Mouse (Mus musculus) hindbrain, embryonic 14.5 days (tissue): ENCODE results near the gene Klhl42. TPM values are rescaled to one million over a fixed set of nuclear protein-coding genes. Genes with fewer than 3 reads are reported as not detected.
A peak's percentile ranks its signal among the peaks of the same experiment; 100 is the strongest.

Experiments used
- ATAC-seq: fragments of 200-750 bp; cut with Nextera tagmentation; 2 replicates; pipeline ENCODE4 v1.8.0; 2017; ENCODE audit warnings: moderate number of reproducible peaks, mild to moderate bottlenecking, moderate TSS enrichment, moderate library complexity; ENCODE audit not compliant: low FRiP score
- DNase-seq: peaks from one replicate; pipeline ENCODE4 v3.0.0-alpha.2; 2015; ENCODE audit warnings: low spot score
- H3K27ac ChIP-seq: fragments of 300-500 bp; sonication (generic); 2 replicates; pipeline ENCODE4 v1.5.1; 2014; ENCODE audit warnings: mild to moderate bottlenecking, moderate library complexity
- H3K27me3 ChIP-seq: fragments of 300-500 bp; sonication (generic); 2 replicates; pipeline ENCODE4 v1.6.1; 2014; ENCODE audit warnings: mild to moderate bottlenecking, low read length, mixed read lengths; ENCODE audit not compliant: control insufficient read depth, insufficient read depth
- H3K36me3 ChIP-seq: fragments of 300-500 bp; sonication (generic); replicated peaks from 2 replicates; pipeline ENCODE4 v1.6.1; 2014; ENCODE audit not compliant: control insufficient read depth, insufficient read depth
- H3K4me1 ChIP-seq: fragments of 300-500 bp; sonication (generic); replicated peaks from 2 replicates; pipeline ENCODE4 v1.6.1; 2014; ENCODE audit warnings: antibody characterized with exemption, low read length, mixed read lengths; ENCODE audit not compliant: control insufficient read depth, insufficient read depth
- H3K4me2 ChIP-seq: fragments of 300-500 bp; sonication (generic); replicated peaks from 2 replicates; pipeline ENCODE4 v1.6.1; 2014; ENCODE audit warnings: mild to moderate bottlenecking, moderate library complexity
- H3K4me3 ChIP-seq: fragments of 300-500 bp; sonication (generic); replicated peaks from 2 replicates; pipeline ENCODE4 v1.5.1; 2014; ENCODE audit warnings: mild to moderate bottlenecking, low read length
- H3K9ac ChIP-seq: fragments of 300-500 bp; sonication (generic); 2 replicates; pipeline ENCODE4 v1.6.1; 2014
- H3K9me3 ChIP-seq: fragments of 300-500 bp; sonication (generic); 2 replicates; pipeline ENCODE4 v1.6.1; 2016; ENCODE audit warnings: low read length; ENCODE audit not compliant: control insufficient read depth
- WGBS: fragments of 180-500 bp; shearing (Covaris S2); extraction: QIAGEN DNeasy Blood & Tissue Kit; methylation state at CpG from one replicate; pipeline ENCODE4 v1.1.7; 2014; 5-methylcytosine and 5-hydroxymethylcytosine counted together
- polyA plus RNA-seq: library from polyadenylated mRNA; unstranded; fragments of >200 nt; fragmentation: Nextera tagmentation; extraction: Ambion mirVana; gene quantifications from 2 replicates; pipeline ENCODE4 v1.2.1, GENCODE M21; 2014

Gene Klhl42
- polyA plus RNA-seq, 1 experiment from 2014 or later = 11.0 TPM

DNA sequence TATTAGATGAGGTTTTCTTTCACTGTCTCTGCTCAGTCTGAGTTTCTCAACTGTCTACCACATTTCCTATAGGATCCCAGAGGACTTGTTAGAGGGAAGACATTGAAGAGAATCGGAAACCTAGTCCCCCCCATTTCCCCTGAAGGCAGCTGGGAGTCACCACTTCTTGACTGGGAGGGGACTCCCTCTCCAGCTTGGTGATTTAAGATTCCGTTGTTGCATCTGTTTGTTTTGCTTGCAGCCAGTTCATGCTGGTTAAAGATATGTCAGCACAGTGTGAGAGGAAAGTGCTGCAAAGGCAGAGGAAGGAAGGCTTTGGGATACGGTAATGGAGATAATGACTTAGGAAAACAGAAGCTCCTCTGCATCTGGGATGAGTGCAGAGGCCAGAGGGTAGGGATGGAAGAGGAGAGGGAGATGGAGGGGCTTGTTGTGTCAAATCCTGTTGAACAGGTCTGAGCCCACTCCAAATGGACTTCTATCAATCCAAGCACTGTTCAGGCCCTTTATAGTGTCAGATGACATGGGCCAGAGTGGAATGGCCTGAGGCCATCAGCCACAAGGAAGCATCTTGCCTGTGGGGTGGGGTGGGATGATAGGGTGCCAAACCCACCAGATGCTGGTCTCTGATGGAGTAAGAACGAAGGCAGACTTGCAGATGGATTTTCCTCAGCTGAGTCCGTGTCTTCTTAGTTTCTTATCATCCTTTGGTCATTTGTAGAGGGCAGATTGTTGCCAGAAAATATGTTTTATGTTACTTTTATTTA lies 70.8 kb downstream of the Klhl42 start:
- no peaks in the 10 kb centered on the region for H3K27me3 ChIP-seq
- H3K9me3 ChIP-seq = no peaks in the 10 kb centered on the region
- H3K4me2 ChIP-seq = no peak overlapping the region
- H3K9ac ChIP-seq = no peak overlapping the region
- no peak overlapping the region for H3K27ac ChIP-seq
- no peak overlapping the region for H3K4me3 ChIP-seq
- H3K36me3 ChIP-seq = no peaks in the 10 kb centered on the region
- ATAC-seq = peak; percentile 43; the same call in 1 of the 2 replicates
- WGBS = 68% methylated on average over 5 of the region's 5 CpGs
- no peaks in the 10 kb centered on the region for H3K4me1 ChIP-seq
- DNase-seq = no peak

Other genes starting within 250 kb of the Klhl42 start
- gene Smco2, start 241.3 kb upstream of the Klhl42 start, polyA plus RNA-seq = not detected in 2 replicates
- 16.0 and 17.3 TPM in 2 replicates for gene Ppfibp1, start 202.9 kb upstream of the Klhl42 start, polyA plus RNA-seq
- 0.12 TPM in 1 of 2 replicates, not detected in the other for gene 1700034J05Rik, start 137.0 kb upstream of the Klhl42 start, polyA plus RNA-seq
- gene Rep15, start 58.8 kb upstream of the Klhl42 start, polyA plus RNA-seq = 0.50 and 0.65 TPM in 2 replicates
- gene Mrps35, start 48.6 kb upstream of the Klhl42 start, polyA plus RNA-seq = 76.8 and 78.3 TPM in 2 replicates
- 0.43 and 1.4 TPM in 2 replicates for gene Mansc4, start 4.3 kb upstream of the Klhl42 start, polyA plus RNA-seq
- 3.2 and 4.3 TPM in 2 replicates for gene Pthlh, start 172.8 kb downstream of the Klhl42 start, polyA plus RNA-seq